Mouse (Mus musculus) ES-Bruce4 (cell line): Measurements from ENCODE around the gene 9530053A07Rik. TPM values are rescaled to one million over a fixed set of nuclear protein-coding genes. Genes with fewer than 3 reads are reported as not detected.

Experiments
- H3K27ac ChIP-seq: 2 replicates; pipeline ENCODE4 v1.5.1; 2012; ENCODE audit warnings: low read length, inconsistent platforms; ENCODE audit not compliant: insufficient read depth
- H3K27me3 ChIP-seq: 2 replicates; pipeline ENCODE4 v1.6.1; 2012; ENCODE audit warnings: mild to moderate bottlenecking, low read length, inconsistent platforms; ENCODE audit not compliant: control insufficient read depth, poor library complexity, insufficient read depth, severe bottlenecking
- H3K36me3 ChIP-seq: 2 replicates; pipeline ENCODE4 v1.6.1; 2012; ENCODE audit warnings: inconsistent platforms, mild to moderate bottlenecking, low read length, moderate library complexity; ENCODE audit not compliant: control insufficient read depth, poor library complexity, insufficient read depth, severe bottlenecking
- H3K4me1 ChIP-seq: one replicate; pipeline ENCODE4 v1.8.1; 2011; ENCODE audit warnings: low read length; ENCODE audit not compliant: control insufficient read depth, insufficient read depth
- H3K4me3 ChIP-seq: 2 replicates; pipeline ENCODE4 v1.5.1; 2011; ENCODE audit warnings: low read depth, mild to moderate bottlenecking, low read length
- H3K9ac ChIP-seq: 2 replicates; pipeline ENCODE4 v1.6.1; 2012; ENCODE audit warnings: low read depth, mild to moderate bottlenecking, inconsistent platforms; ENCODE audit not compliant: poor library complexity, severe bottlenecking
- H3K9me3 ChIP-seq: replicated peaks from 2 replicates; pipeline ENCODE4 v1.6.1; 2012; ENCODE audit warnings: mild to moderate bottlenecking, low read length, inconsistent platforms; ENCODE audit not compliant: control insufficient read depth, poor library complexity, insufficient read depth, severe bottlenecking
- CTCF ChIP-seq: IDR thresholded peaks from one replicate; pipeline ENCODE4 v1.8.1; 2011; ENCODE audit warnings: low read depth, low read length
- EP300 ChIP-seq: IDR thresholded peaks from 2 replicates; pipeline ENCODE4 v1.6.1; 2011; ENCODE audit warnings: low read depth, low read length; ENCODE audit not compliant: insufficient read depth
- POLR2A ChIP-seq: IDR thresholded peaks from one replicate; pipeline ENCODE4 v1.8.1; 2011; ENCODE audit warnings: low read length; ENCODE audit not compliant: insufficient read depth
- polyA plus RNA-seq: library from polyadenylated mRNA; stranded (reverse); fragments of >200 nt; gene quantifications from 2 replicates; pipeline ENCODE4 v1.2.4, GENCODE M21; 2011; ENCODE audit warnings: low read depth; ENCODE audit not compliant: missing spikeins, insufficient read depth, insufficient read length

Gene 9530053A07Rik
- polyA plus RNA-seq, 1 experiment = 0.13 TPM

DNA sequence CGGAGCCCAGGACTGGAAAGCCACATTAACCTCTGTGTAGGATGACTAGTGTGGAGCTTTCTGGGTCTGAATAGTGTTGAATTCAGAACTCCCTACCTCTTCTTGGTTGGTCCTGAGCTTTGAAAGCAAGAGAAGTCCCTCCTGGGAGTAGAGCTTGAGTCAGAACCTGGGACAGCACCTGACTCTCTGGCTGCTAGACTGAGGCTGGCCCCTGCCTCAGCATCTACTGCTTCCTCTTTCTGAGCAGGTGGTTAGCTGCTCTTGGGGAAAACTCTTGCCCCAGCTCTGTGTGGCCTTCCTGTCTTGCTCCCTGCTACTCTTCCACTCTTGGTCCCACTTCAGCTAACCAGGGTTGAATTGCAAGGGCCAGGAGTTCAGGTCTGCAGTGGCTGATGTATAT is 62.6 kb downstream of the 9530053A07Rik start:
- H3K9me3 ChIP-seq = no peaks in the 10 kb centered on the region
- no peak overlapping the region for H3K27ac ChIP-seq
- no peaks in the 10 kb centered on the region for H3K27me3 ChIP-seq
- H3K36me3 ChIP-seq = peaks cover 5% of the 10 kb centered on the region; the same call in 1 of the 2 replicates
- no peak overlapping the region for H3K9ac ChIP-seq
- H3K4me3 ChIP-seq = no peak overlapping the region
- TF ChIP-seq POLR2A (no peak), CTCF (no peak), EP300 (no peak)
- H3K4me1 ChIP-seq = no peaks in the 10 kb centered on the region

GRCm38 (mm10) chr7:28195414-28196098 is 66.3 kb downstream of the 9530053A07Rik start:
- H3K36me3 ChIP-seq = no peaks in the 10 kb centered on the region

DNA sequence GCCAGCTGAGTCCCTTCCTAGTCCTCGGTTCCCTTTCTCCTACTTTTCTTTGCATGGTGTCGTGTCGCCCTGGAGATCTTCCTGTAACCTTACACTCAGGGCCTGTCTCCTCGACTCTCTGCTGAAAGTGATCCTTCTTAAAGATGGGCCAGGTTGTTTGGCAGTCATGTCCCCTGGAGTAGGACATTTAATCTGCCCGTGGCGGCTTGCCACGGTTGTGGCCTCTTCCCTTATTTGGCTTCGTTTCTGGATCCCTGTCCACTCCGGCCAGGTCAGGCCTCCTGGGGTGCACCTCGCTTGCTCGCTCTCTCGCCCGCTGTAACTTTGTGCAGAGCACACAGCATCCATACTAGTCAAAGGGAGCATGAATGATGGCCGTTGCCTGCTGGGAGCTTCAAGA is 67.3 kb downstream of the 9530053A07Rik start:
- Histone ChIP-seq H3K27ac (no peak overlapping the region), H3K9me3 (no peaks in the 10 kb centered on the region), H3K4me3 (no peak overlapping the region), H3K36me3 (no peaks in the 10 kb centered on the region), H3K27me3 (no peaks in the 10 kb centered on the region), H3K4me1 (no peaks in the 10 kb centered on the region), H3K9ac (no peak overlapping the region)
- TF ChIP-seq EP300 = no peak
- TF ChIP-seq POLR2A = no peak
- TF ChIP-seq CTCF = no peak

More at GRCm38 (mm10) chr7:28195414-28196098, 66.3 kb downstream of the 9530053A07Rik start:
- Histone ChIP-seq H3K9me3 (no peaks in the 10 kb centered on the region), H3K27me3 (no peaks in the 10 kb centered on the region), H3K4me1 (no peaks in the 10 kb centered on the region), H3K27ac (no peak overlapping the region), H3K4me3 (no peak overlapping the region), H3K9ac (no peak overlapping the region)
- TF ChIP-seq EP300 (no peak), CTCF (no peak), POLR2A (no peak)

GRCm38 (mm10) chr7:28199054-28199453 is 69.8 kb downstream of the 9530053A07Rik start:
- Histone ChIP-seq H3K36me3 (no peaks in the 10 kb centered on the region), H3K4me1 (no peaks in the 10 kb centered on the region), H3K4me3 (no peak overlapping the region), H3K27me3 (no peaks in the 10 kb centered on the region), H3K9ac (no peak overlapping the region), H3K27ac (no peak overlapping the region), H3K9me3 (no peaks in the 10 kb centered on the region)
- TF ChIP-seq EP300 (no peak), CTCF (no peak), POLR2A (no peak)

DNA sequence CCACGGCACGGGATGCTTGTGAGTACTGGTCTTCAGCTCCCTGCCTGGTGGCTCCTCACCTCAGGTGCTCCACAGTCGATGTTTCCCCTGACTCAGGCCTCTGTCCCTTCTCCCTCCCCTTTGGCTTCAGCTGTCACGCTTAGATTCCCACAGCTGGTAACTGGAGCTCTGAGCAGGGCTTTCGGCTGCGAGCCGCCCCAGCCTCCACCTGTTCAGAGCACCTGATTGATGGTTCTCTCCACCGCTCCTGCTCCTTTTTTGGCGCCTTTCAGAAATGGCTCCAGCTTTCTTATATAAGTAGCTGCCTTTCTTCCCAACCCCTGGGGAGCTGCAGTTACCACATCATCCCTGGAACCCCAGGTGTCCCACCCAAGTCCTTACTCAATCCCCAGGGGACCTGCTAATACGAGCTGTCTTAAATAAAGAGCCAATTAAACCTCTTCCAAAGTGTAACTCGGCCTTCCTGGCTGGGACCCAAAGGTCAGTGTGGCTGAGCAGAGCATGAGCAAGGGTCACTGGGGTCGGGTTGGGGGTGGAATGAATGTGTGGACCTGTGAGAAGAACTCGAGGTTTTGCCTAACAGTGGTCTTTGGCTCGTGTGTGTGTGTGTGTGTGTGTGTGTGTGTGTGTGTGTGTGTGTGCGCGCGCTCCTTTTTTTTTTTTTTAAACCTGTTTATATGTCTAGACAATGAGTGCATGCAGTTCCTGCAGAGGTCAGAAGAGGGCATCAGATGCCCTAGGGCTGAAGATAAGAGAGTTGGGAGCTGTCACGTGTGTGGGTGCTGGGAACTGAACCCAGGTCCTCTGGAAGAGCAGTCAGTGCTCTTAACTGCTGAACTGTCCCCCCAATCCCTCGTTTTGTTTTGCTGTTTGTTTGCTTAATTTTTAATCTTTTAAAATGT is 74.2 kb downstream of the 9530053A07Rik start:
- Histone ChIP-seq H3K9ac (no peak overlapping the region), H3K4me1 (no peaks in the 10 kb centered on the region), H3K27ac (no peak overlapping the region), H3K27me3 (no peaks in the 10 kb centered on the region), H3K9me3 (no peaks in the 10 kb centered on the region), H3K36me3 (no peaks in the 10 kb centered on the region), H3K4me3 (no peak overlapping the region)
- no peak for TF ChIP-seq EP300
- TF ChIP-seq POLR2A = no peak
- no peak for TF ChIP-seq CTCF

DNA sequence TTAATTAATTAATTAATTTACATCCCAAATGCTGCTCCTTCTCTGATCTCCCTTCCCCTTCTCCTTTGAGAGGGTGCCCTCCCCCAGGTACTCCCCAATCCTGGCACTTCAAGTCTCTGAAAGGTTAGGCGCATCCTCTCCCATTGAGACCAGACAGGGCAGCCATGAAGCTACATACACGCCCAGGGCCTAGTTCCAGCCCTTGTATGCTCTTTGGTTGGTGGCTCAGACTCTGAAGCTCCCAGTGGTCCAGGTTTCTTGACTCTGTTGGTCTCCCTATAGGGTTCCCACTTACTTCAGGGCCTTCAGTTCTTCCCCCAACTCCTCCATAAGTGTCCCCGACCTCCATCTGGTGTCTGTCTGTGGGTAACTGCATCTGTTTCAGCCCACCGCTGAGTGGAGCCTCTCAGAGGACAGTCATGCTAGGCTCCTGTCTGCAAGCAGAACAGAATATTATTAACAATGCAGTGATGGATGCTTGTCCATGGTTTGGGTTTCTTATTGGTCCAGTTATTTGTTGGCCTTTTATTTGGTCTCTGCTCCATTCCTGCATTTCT is 76.9 kb downstream of the 9530053A07Rik start:
- Histone ChIP-seq H3K9me3 (no peaks in the 10 kb centered on the region), H3K27ac (no peak overlapping the region), H3K27me3 (no peaks in the 10 kb centered on the region), H3K4me1 (no peaks in the 10 kb centered on the region), H3K9ac (no peak overlapping the region), H3K4me3 (no peak overlapping the region), H3K36me3 (no peaks in the 10 kb centered on the region)
- no peak for TF ChIP-seq EP300
- TF ChIP-seq CTCF = no peak
- TF ChIP-seq POLR2A = no peak
